Mouse (Mus musculus) C2C12 (cell line): ENCODE data around the gene Minpp1.

Experiments
- CEBPB ChIP-seq: IDR thresholded peaks from one replicate; pipeline ENCODE4 v1.6.1; 2011; ENCODE audit warnings: low read depth, mild to moderate bottlenecking, control low read depth, moderate library complexity
- CTCF ChIP-seq: IDR thresholded peaks from one replicate; pipeline ENCODE4 v1.5.1; 2011; ENCODE audit not compliant: control insufficient read depth, insufficient read depth, insufficient read length
- FOSL1 ChIP-seq: IDR thresholded peaks from one replicate; pipeline ENCODE4 v1.8.0; 2011; ENCODE audit warnings: mild to moderate bottlenecking, low read length; ENCODE audit not compliant: poor library complexity, insufficient read depth, severe bottlenecking
- MAX ChIP-seq: IDR thresholded peaks from one replicate; pipeline ENCODE4 v1.6.1; 2011; ENCODE audit warnings: mild to moderate bottlenecking, control low read depth
- MYOD1 ChIP-seq: IDR thresholded peaks from one replicate; pipeline ENCODE4 v1.6.1; 2011; ENCODE audit warnings: low read depth; ENCODE audit not compliant: control insufficient read depth, insufficient read length
- MYOG ChIP-seq: IDR thresholded peaks from one replicate; pipeline ENCODE4 v1.6.1; 2011; ENCODE audit not compliant: control insufficient read depth, insufficient read length; ENCODE audit errors: extremely low read depth
- USF1 ChIP-seq: IDR thresholded peaks from one replicate; pipeline ENCODE4 v1.6.1; 2011; ENCODE audit warnings: low read depth, mild to moderate bottlenecking, control low read depth, moderate library complexity

DNA sequence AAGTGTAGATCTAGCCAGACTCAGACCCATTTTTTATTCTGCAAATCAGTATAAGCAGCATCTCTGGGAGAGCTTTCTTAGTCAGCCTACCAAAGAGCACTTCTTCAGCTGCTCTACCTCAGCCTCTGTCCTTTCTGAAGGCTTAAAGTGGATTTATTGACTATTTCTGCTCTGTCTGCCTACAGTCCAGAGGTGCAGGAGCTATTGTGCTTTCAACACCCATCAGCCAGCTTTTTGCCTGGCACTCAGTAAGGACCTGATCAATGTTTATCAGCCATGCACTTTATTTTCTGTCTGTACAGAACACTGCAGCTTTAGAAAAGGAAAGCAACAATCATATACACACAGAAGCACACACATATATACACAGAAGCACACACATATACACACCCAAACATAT lies 49.3 kb downstream of the Minpp1 start:
- TF ChIP-seq CTCF (no peak), MYOD1 (no peak), MYOG (no peak), MAX (no peak), FOSL1 (no peak), CEBPB (no peak), USF1 (no peak)
